Mouse (Mus musculus): ENCODE measurements around the gene Klk9. TPM values are rescaled to one million over a fixed set of nuclear protein-coding genes. Genes with fewer than 3 reads are reported as not detected.

Gene Klk9
- polyA plus RNA-seq, 1 experiment from 2014 or later = not detected

- Histone ChIP-seq H3K4me2 (ENCODE audit: low read depth, low read length) (no peak within 1 kb of the TSS), H3K27me3 (ENCODE audit: control insufficient read depth, insufficient read depth, low read length) (no peaks in the 10 kb centered on the region), H3K27ac (replicated peaks; ENCODE audit: low read depth, low read length) (no peak within 1 kb of the TSS), H3K4me3 (ENCODE audit: low read depth, low read length) (no peak within 1 kb of the TSS), H3K4me1 (ENCODE audit: control insufficient read depth, insufficient read depth, low read length) (no peaks in the 10 kb centered on the region), H3K9ac (replicated peaks; ENCODE audit: low read length) (no peak within 1 kb of the TSS), H3K36me3 (replicated peaks; ENCODE audit: control insufficient read depth, insufficient read depth, low read depth, low read length) (no peaks in the 10 kb centered on the region), H3K9me3 (replicated peaks; ENCODE audit: control insufficient read depth, low read length) (no peaks in the 10 kb centered on the region)
- ATAC-seq (replicated peaks; ENCODE audit: insufficient number of reproducible peaks, low FRiP score, low TSS enrichment, low read depth) = no peak
- no peak for DNase-seq (ENCODE audit: low spot score)
- 41% methylated on average over 5 of the region's 5 CpGs for WGBS
Measured at GRCm38 (mm10) chr7:43780746-43781145, 10.9 kb upstream of the Klk9 start, which contains the start of gene Klk10. Gene Klk10, plus strand, starts transcription at chr7:43781035.

DNA sequence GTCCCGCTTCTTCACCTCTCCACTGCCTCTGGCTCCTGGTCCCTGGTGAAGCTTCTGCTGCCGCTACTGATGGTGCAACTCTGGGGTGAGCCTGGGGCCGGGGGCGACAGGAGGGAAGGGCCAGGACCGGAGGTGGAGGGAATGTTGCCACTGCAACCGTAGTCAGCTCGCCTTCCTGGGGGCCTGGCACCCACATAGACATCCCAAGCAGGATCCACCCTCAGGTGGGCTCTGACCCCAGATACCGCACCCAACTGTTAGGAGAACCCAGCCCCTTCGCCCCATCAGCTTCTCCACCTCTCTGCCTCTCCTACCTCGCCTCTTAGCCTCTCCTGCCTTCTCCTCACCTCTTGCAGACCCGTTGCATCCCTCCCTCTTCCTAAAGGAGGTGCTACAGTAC is 10.2 kb upstream of the Klk9 start:
- no peak overlapping the region for H3K9ac ChIP-seq (replicated peaks; ENCODE audit: low read length)
- no peaks in the 10 kb centered on the region for H3K9me3 ChIP-seq (replicated peaks; ENCODE audit: control insufficient read depth, low read length)
- no peak overlapping the region for H3K27ac ChIP-seq (replicated peaks; ENCODE audit: low read depth, low read length)
- H3K4me2 ChIP-seq (ENCODE audit: low read depth, low read length) = no peak overlapping the region
- no peaks in the 10 kb centered on the region for H3K4me1 ChIP-seq (ENCODE audit: control insufficient read depth, insufficient read depth, low read length)
- H3K4me3 ChIP-seq (ENCODE audit: low read depth, low read length) = no peak overlapping the region
- DNase-seq (ENCODE audit: low spot score) (no peak), ATAC-seq (replicated peaks; ENCODE audit: insufficient number of reproducible peaks, low FRiP score, low TSS enrichment, low read depth) (no peak)
- H3K36me3 ChIP-seq (replicated peaks; ENCODE audit: control insufficient read depth, insufficient read depth, low read depth, low read length) = no peaks in the 10 kb centered on the region
- H3K27me3 ChIP-seq (ENCODE audit: control insufficient read depth, insufficient read depth, low read length) = no peaks in the 10 kb centered on the region
- WGBS = 84% methylated on average over 11 of the region's 11 CpGs

DNA sequence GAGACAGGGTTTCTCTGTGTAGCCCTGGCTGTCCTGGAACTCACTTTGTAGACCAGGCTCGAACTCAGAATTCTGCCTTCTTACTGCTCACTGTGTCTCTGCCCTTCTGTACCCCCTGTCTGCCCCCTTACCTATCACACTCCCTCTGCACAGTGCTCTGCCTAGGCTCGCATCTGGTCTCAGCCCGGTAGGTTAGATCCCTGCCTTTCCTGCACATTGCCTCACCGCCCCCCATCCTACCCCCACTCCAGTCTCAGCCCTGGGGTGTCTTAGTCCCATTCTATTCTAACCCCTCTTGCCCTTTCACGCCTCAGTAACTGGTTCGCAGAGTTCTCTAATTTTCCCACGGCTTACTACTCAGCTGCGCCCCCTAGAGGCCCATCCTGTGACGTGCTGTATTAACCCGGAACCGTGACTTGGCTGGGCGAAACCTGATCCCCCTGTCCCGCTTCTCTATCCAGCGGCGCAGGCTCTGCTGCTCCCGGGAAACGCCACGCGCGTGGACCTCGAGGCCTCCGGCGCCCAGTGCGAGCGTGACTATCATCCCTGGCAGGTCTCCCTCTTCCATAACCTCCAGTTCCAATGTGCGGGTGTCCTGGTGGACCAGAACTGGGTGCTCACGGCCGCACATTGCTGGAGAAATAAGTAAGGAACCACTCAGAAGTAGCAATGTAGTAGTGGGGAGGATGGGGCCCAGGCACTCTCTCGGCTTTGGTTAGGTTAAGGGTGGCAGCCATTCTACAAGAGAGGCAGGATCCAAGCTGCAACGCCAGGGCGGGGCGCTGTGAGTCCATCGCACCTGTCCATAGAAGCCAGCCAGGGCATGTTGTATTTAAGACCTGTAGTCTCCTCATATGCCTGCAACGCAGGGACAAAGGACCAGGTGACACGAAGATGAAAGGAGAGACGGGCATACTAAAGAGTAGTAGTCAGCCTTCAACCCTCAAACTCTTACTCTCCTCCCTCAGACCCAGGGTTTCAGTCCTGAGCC is 9.1 kb upstream of the Klk9 start:
- no peak overlapping the region for H3K27ac ChIP-seq (replicated peaks; ENCODE audit: low read depth, low read length)

GRCm38 (mm10) chr7:43785286-43785685 is 6.4 kb upstream of the Klk9 start:
- Histone ChIP-seq H3K4me1 (ENCODE audit: control insufficient read depth, insufficient read depth, low read length) (no peaks in the 10 kb centered on the region), H3K27ac (replicated peaks; ENCODE audit: low read depth, low read length) (no peak overlapping the region), H3K27me3 (ENCODE audit: control insufficient read depth, insufficient read depth, low read length) (no peaks in the 10 kb centered on the region), H3K9ac (replicated peaks; ENCODE audit: low read length) (no peak overlapping the region), H3K4me2 (ENCODE audit: low read depth, low read length) (no peak overlapping the region), H3K9me3 (replicated peaks; ENCODE audit: control insufficient read depth, low read length) (no peaks in the 10 kb centered on the region), H3K36me3 (replicated peaks; ENCODE audit: control insufficient read depth, insufficient read depth, low read depth, low read length) (no peaks in the 10 kb centered on the region), H3K4me3 (ENCODE audit: low read depth, low read length) (no peak overlapping the region)
- 90% methylated on average over 1 of the region's 1 CpGs for WGBS
- ATAC-seq (replicated peaks; ENCODE audit: insufficient number of reproducible peaks, low FRiP score, low TSS enrichment, low read depth) (no peak), DNase-seq (ENCODE audit: low spot score) (no peak)

More for the DNA sequence above, 9.1 kb upstream of the Klk9 start:
- no peaks in the 10 kb centered on the region for H3K27me3 ChIP-seq (ENCODE audit: control insufficient read depth, insufficient read depth, low read length)
- peak; percentile 91 for DNase-seq (ENCODE audit: low spot score)
- peak overlapping the region; percentile 29 for H3K9ac ChIP-seq (replicated peaks; ENCODE audit: low read length)
- peak overlapping the region; percentile 53 for H3K4me2 ChIP-seq (ENCODE audit: low read depth, low read length)
- WGBS = 7% methylated on average over 36 of the region's 36 CpGs
- H3K4me3 ChIP-seq (ENCODE audit: low read depth, low read length) = peak overlapping the region; percentile 7; the same call in 1 of the 2 replicates
- H3K36me3 ChIP-seq (replicated peaks; ENCODE audit: control insufficient read depth, insufficient read depth, low read depth, low read length) = no peaks in the 10 kb centered on the region
- peak; percentile 82 for ATAC-seq (replicated peaks; ENCODE audit: insufficient number of reproducible peaks, low FRiP score, low TSS enrichment, low read depth)
- H3K4me1 ChIP-seq (ENCODE audit: control insufficient read depth, insufficient read depth, low read length) = no peaks in the 10 kb centered on the region
- H3K9me3 ChIP-seq (replicated peaks; ENCODE audit: control insufficient read depth, low read length) = no peaks in the 10 kb centered on the region

- DNase-seq (ENCODE audit: low spot score) = no peak
- Histone ChIP-seq H3K4me3 (ENCODE audit: low read depth, low read length) (no peak overlapping the region), H3K9me3 (replicated peaks; ENCODE audit: control insufficient read depth, low read length) (no peaks in the 10 kb centered on the region), H3K36me3 (replicated peaks; ENCODE audit: control insufficient read depth, insufficient read depth, low read depth, low read length) (no peaks in the 10 kb centered on the region), H3K9ac (replicated peaks; ENCODE audit: low read length) (no peak overlapping the region), H3K4me2 (ENCODE audit: low read depth, low read length) (no peak overlapping the region), H3K27ac (replicated peaks; ENCODE audit: low read depth, low read length) (no peak overlapping the region), H3K27me3 (ENCODE audit: control insufficient read depth, insufficient read depth, low read length) (no peaks in the 10 kb centered on the region), H3K4me1 (ENCODE audit: control insufficient read depth, insufficient read depth, low read length) (no peaks in the 10 kb centered on the region)
- no peak for ATAC-seq (replicated peaks; ENCODE audit: insufficient number of reproducible peaks, low FRiP score, low TSS enrichment, low read depth)
- 71% methylated on average over 3 of the region's 3 CpGs for WGBS
Measured at GRCm38 (mm10) chr7:43788096-43788495, 3.6 kb upstream of the Klk9 start.

DNA sequence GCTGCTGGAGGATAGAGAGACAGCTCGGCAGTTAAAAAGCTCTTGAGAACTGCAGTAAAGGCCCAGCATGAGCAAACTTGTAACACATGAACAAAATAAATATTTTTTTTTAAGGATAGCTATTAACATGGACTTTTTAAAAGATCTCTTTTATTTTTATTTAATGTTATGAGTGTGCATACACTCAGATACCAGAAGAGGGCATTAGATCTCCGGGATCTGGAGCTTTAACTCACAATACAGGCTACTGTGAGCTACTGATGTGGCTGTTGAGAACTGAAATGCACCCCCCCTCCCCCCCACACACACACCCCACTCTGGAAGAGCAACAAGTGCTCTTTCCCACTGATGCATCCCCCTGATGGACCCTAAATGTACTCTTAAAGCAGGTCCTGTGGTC is 2.4 kb upstream of the Klk9 start:
- DNase-seq (ENCODE audit: low spot score) = no peak
- Histone ChIP-seq H3K4me2 (ENCODE audit: low read depth, low read length) (no peak overlapping the region), H3K27ac (replicated peaks; ENCODE audit: low read depth, low read length) (no peak overlapping the region), H3K4me3 (ENCODE audit: low read depth, low read length) (no peak overlapping the region), H3K9me3 (replicated peaks; ENCODE audit: control insufficient read depth, low read length) (no peaks in the 10 kb centered on the region), H3K36me3 (replicated peaks; ENCODE audit: control insufficient read depth, insufficient read depth, low read depth, low read length) (no peaks in the 10 kb centered on the region), H3K4me1 (ENCODE audit: control insufficient read depth, insufficient read depth, low read length) (no peaks in the 10 kb centered on the region), H3K9ac (replicated peaks; ENCODE audit: low read length) (no peak overlapping the region), H3K27me3 (ENCODE audit: control insufficient read depth, insufficient read depth, low read length) (no peaks in the 10 kb centered on the region)
- WGBS = 67% methylated on average over 2 of the region's 2 CpGs
- no peak for ATAC-seq (replicated peaks; ENCODE audit: insufficient number of reproducible peaks, low FRiP score, low TSS enrichment, low read depth)

DNA sequence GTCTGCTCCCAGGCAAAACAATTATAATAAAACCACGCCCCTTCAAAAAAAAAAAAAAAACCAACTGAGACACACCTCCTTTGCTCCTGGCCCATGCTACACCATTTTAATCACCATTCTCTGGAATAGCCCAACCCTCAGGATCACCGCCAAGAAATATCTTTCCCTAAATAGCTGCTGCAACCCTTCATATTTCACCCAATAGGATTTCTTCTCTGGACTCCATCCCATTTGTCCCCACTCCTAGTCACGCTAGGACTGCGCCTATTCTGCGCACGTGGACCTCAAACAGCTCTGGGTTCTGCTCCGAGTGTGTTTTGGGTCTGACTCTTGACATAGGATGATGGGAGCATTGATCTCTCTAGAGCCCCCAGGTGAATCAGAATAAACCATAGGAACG is 4.7 kb downstream of the Klk9 start:
- H3K36me3 ChIP-seq (replicated peaks; ENCODE audit: control insufficient read depth, insufficient read depth, low read depth, low read length) = no peaks in the 10 kb centered on the region
- peak overlapping the region; percentile 42 for H3K4me3 ChIP-seq (ENCODE audit: low read depth, low read length)
- DNase-seq (ENCODE audit: low spot score) = no peak
- no peak for ATAC-seq (replicated peaks; ENCODE audit: insufficient number of reproducible peaks, low FRiP score, low TSS enrichment, low read depth)
- peak overlapping the region; percentile 61 for H3K4me2 ChIP-seq (ENCODE audit: low read depth, low read length)
- H3K27ac ChIP-seq (replicated peaks; ENCODE audit: low read depth, low read length) = no peak overlapping the region
- no peaks in the 10 kb centered on the region for H3K4me1 ChIP-seq (ENCODE audit: control insufficient read depth, insufficient read depth, low read length)
- H3K9me3 ChIP-seq (replicated peaks; ENCODE audit: control insufficient read depth, low read length) = no peaks in the 10 kb centered on the region
- 9% methylated on average over 8 of the region's 8 CpGs for WGBS
- no peak overlapping the region for H3K9ac ChIP-seq (replicated peaks; ENCODE audit: low read length)
- peaks cover 6% of the 10 kb centered on the region; the same call in 1 of the 2 replicates for H3K27me3 ChIP-seq (ENCODE audit: control insufficient read depth, insufficient read depth, low read length)

DNA sequence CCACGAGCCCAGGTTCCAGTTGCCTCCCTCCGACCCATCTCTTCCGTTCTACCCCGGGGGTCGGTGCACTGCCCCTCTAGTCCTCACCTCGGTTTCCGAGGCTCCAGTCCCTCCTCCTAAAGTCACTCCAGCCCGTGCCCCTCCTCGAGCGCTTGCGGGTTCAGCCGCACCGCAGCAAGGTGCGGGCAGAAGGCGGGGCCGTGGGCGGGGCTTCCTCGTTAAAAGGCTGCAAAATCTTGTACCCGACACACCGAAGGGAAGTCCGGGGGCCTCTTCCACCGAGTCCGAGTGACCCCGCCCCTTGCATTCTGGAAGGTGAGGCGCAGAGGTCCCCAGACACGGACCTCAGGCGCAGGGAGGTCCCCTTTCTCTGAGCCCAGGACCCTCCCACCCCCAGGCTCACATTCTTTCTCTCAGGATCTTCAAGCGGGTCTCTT is 5.7 kb downstream of the Klk9 start, which contains the start of gene Klk8:
Gene Klk8 (plus strand): TSS at position 245 of the 437 bp plus-strand sequence.
- ATAC-seq (replicated peaks; ENCODE audit: insufficient number of reproducible peaks, low FRiP score, low TSS enrichment, low read depth) (no peak), DNase-seq (ENCODE audit: low spot score) (peak; percentile 41)
- H3K4me2 ChIP-seq (ENCODE audit: low read depth, low read length) = peak within 1 kb of the TSS; percentile 61
- peak within 1 kb of the TSS; percentile 43 for H3K9ac ChIP-seq (replicated peaks; ENCODE audit: low read length)
- H3K9me3 ChIP-seq (replicated peaks; ENCODE audit: control insufficient read depth, low read length) = no peaks in the 10 kb centered on the region
- peak within 1 kb of the TSS; percentile 42 for H3K4me3 ChIP-seq (ENCODE audit: low read depth, low read length)
- no peaks in the 10 kb centered on the region for H3K36me3 ChIP-seq (replicated peaks; ENCODE audit: control insufficient read depth, insufficient read depth, low read depth, low read length)
- H3K4me1 ChIP-seq (ENCODE audit: control insufficient read depth, insufficient read depth, low read length) = no peaks in the 10 kb centered on the region
- peaks cover 6% of the 10 kb centered on the region; the same call in 1 of the 2 replicates for H3K27me3 ChIP-seq (ENCODE audit: control insufficient read depth, insufficient read depth, low read length)
- H3K27ac ChIP-seq (replicated peaks; ENCODE audit: low read depth, low read length) = no peak within 1 kb of the TSS
- under 1% methylated on average over 27 of the region's 28 CpGs for WGBS

All from embryonic facial prominence, embryonic 11.5 days (tissue).